Mouse (Mus musculus) cortical plate, adult 2 months (tissue): ENCODE results near the gene Aldh1a2.

Experiments used
- CTCF ChIP-seq: fragments of 200-500 bp; IDR thresholded peaks from 2 replicates; pipeline ENCODE4 v1.5.1; 2011; ENCODE audit warnings: mild to moderate bottlenecking, control low read depth, low read length; ENCODE audit not compliant: insufficient read depth; ENCODE audit errors: extremely low read depth
- POLR2A ChIP-seq: fragments of 200-500 bp; IDR thresholded peaks from 2 replicates; pipeline ENCODE4 v1.6.1; 2011; ENCODE audit warnings: mild to moderate bottlenecking, low read length, control low read depth; ENCODE audit not compliant: insufficient read depth; ENCODE audit errors: extremely low read depth

- TF ChIP-seq CTCF (no peak), POLR2A (no peak)
Observed at GRCm38 (mm10) chr9:71173533-71173932, 42.1 kb upstream of the Aldh1a2 start.
